Mouse (Mus musculus): ENCODE data around the gene Fam71e1.

DNA sequence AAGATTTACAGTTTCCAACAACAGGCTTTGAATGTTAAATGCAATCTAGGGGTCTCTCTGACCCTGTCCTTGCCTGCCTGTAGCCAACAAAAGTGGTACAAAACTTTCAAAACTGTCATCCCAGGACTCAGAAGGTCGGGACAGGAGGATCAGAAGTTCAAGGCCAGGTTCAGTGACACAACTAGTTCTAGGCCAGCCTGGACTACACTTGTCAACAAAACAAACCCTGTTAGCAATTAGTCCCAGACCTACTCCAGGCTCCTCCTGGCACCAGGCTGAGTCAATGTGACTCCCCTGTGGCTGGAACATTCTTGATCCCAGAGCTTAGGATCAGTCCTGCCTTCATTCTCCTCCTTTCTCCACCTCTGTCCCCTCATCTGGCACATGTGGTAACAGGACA, 2.5 kb downstream of the Fam71e1 start:
- no peak for TF ChIP-seq POLR2A (IDR thresholded peaks at IDR 0.05; ENCODE audit: control insufficient read depth in 1 of 2, insufficient read depth in 1 of 2, low read depth in 1 of 2, low read length in 2 of 2, poor library complexity in 1 of 2)
- no peak for TF ChIP-seq MXI1 (IDR thresholded peaks at IDR 0.05; ENCODE audit: low read depth, low read length)
- no peak for TF ChIP-seq GATA1 (IDR thresholded peaks at IDR 0.05; ENCODE audit: low read depth, low read length)
- no peak for TF ChIP-seq UBTF (IDR thresholded peaks at IDR 0.05; ENCODE audit: borderline replicate concordance, insufficient read depth, low read depth, low read length)
- TF ChIP-seq MAFK (IDR thresholded peaks at IDR 0.05; ENCODE audit: borderline replicate concordance, low read depth, low read length) = no peak
- no peak for TF ChIP-seq CTCF (IDR thresholded peaks at IDR 0.05 in 2 of 3, conservative IDR thresholded peaks at IDR 0.05 in 1 of 3; ENCODE audit: control insufficient read depth in 1 of 3, insufficient read depth in 1 of 3, low read depth in 2 of 3, low read length in 3 of 3, poor library complexity in 1 of 3, severe bottlenecking in 1 of 3)
